Mouse (Mus musculus): ENCODE measurements around the gene Phf24. TPM values are rescaled to one million over a fixed set of nuclear protein-coding genes. Genes with fewer than 3 reads are reported as not detected.

Gene Phf24
- polyA plus RNA-seq, 1 experiment from 2014 or later: 33.9 TPM

- Histone ChIP-seq H3K4me3 (replicated peaks; ENCODE audit: low read depth, low read length) (no peak overlapping the region), H3K4me1 (ENCODE audit: control insufficient read depth, insufficient read depth, low read length) (no peaks in the 10 kb centered on the region), H3K27me3 (ENCODE audit: control insufficient read depth, insufficient read depth, low read length) (no peaks in the 10 kb centered on the region), H3K9ac (replicated peaks; ENCODE audit: low read length) (no peak overlapping the region), H3K27ac (replicated peaks; ENCODE audit: low read depth, low read length) (no peak overlapping the region), H3K9me3 (ENCODE audit: control insufficient read depth, low read length) (no peaks in the 10 kb centered on the region), H3K4me2 (ENCODE audit: low read length) (no peak overlapping the region), H3K36me3 (ENCODE audit: control insufficient read depth, insufficient read depth, low read length) (no peaks in the 10 kb centered on the region)
- WGBS: 88% methylated on average over 2 of the region's 2 CpGs
- no peak for ATAC-seq (ENCODE audit: low FRiP score, low TSS enrichment)
- no peak for DNase-seq
These were observed 38.8 kb upstream of the Phf24 start for GRCm38 (mm10) chr4:42877657-42878056.

GRCm38 (mm10) chr4:42879829-42880676, 36.4 kb upstream of the Phf24 start:
- ATAC-seq (ENCODE audit: low FRiP score, low TSS enrichment): no peak
- no peak overlapping the region for H3K9ac ChIP-seq (replicated peaks; ENCODE audit: low read length)

GRCm38 (mm10) chr4:42880677-42880948, 35.8 kb upstream of the Phf24 start:
- DNase-seq (no peak), ATAC-seq (ENCODE audit: low FRiP score, low TSS enrichment) (no peak)
- H3K36me3 ChIP-seq (ENCODE audit: control insufficient read depth, insufficient read depth, low read length): no peaks in the 10 kb centered on the region
- H3K4me1 ChIP-seq (ENCODE audit: control insufficient read depth, insufficient read depth, low read length): no peaks in the 10 kb centered on the region
- H3K4me2 ChIP-seq (ENCODE audit: low read length): no peak overlapping the region
- H3K9me3 ChIP-seq (ENCODE audit: control insufficient read depth, low read length): no peaks in the 10 kb centered on the region
- no peak overlapping the region for H3K9ac ChIP-seq (replicated peaks; ENCODE audit: low read length)
- WGBS: 63% methylated on average over 1 of the region's 1 CpGs
- H3K27ac ChIP-seq (replicated peaks; ENCODE audit: low read depth, low read length): no peak overlapping the region
- no peak overlapping the region for H3K4me3 ChIP-seq (replicated peaks; ENCODE audit: low read depth, low read length)
- H3K27me3 ChIP-seq (ENCODE audit: control insufficient read depth, insufficient read depth, low read length): no peaks in the 10 kb centered on the region

More at GRCm38 (mm10) chr4:42879829-42880676, 36.4 kb upstream of the Phf24 start:
- H3K4me1 ChIP-seq (ENCODE audit: control insufficient read depth, insufficient read depth, low read length): no peaks in the 10 kb centered on the region
- H3K9me3 ChIP-seq (ENCODE audit: control insufficient read depth, low read length): no peaks in the 10 kb centered on the region
- DNase-seq: peak; percentile 37
- 80% methylated on average over 16 of the region's 16 CpGs for WGBS
- H3K4me3 ChIP-seq (replicated peaks; ENCODE audit: low read depth, low read length): no peak overlapping the region
- H3K27me3 ChIP-seq (ENCODE audit: control insufficient read depth, insufficient read depth, low read length): no peaks in the 10 kb centered on the region
- H3K36me3 ChIP-seq (ENCODE audit: control insufficient read depth, insufficient read depth, low read length): no peaks in the 10 kb centered on the region
- H3K27ac ChIP-seq (replicated peaks; ENCODE audit: low read depth, low read length): no peak overlapping the region
- no peak overlapping the region for H3K4me2 ChIP-seq (ENCODE audit: low read length)

- no peak for ATAC-seq (ENCODE audit: low FRiP score, low TSS enrichment)
- no peak overlapping the region for H3K4me3 ChIP-seq (replicated peaks; ENCODE audit: low read depth, low read length)
These were observed 29.5 kb upstream of the Phf24 start for GRCm38 (mm10) chr4:42886926-42887325.

GRCm38 (mm10) chr4:42888806-42889205, 27.7 kb upstream of the Phf24 start:
- Histone ChIP-seq H3K27ac (replicated peaks; ENCODE audit: low read depth, low read length) (no peak overlapping the region), H3K4me1 (ENCODE audit: control insufficient read depth, insufficient read depth, low read length) (no peaks in the 10 kb centered on the region), H3K9me3 (ENCODE audit: control insufficient read depth, low read length) (no peaks in the 10 kb centered on the region), H3K9ac (replicated peaks; ENCODE audit: low read length) (no peak overlapping the region), H3K27me3 (ENCODE audit: control insufficient read depth, insufficient read depth, low read length) (no peaks in the 10 kb centered on the region), H3K36me3 (ENCODE audit: control insufficient read depth, insufficient read depth, low read length) (no peaks in the 10 kb centered on the region), H3K4me3 (replicated peaks; ENCODE audit: low read depth, low read length) (no peak overlapping the region), H3K4me2 (ENCODE audit: low read length) (no peak overlapping the region)
- DNase-seq (no peak), ATAC-seq (ENCODE audit: low FRiP score, low TSS enrichment) (no peak)
- 89% methylated on average over 6 of the region's 6 CpGs for WGBS

More at GRCm38 (mm10) chr4:42886926-42887325, 29.5 kb upstream of the Phf24 start:
- H3K27me3 ChIP-seq (ENCODE audit: control insufficient read depth, insufficient read depth, low read length): no peaks in the 10 kb centered on the region
- H3K9ac ChIP-seq (replicated peaks; ENCODE audit: low read length): no peak overlapping the region
- DNase-seq: no peak
- H3K36me3 ChIP-seq (ENCODE audit: control insufficient read depth, insufficient read depth, low read length): no peaks in the 10 kb centered on the region
- H3K4me2 ChIP-seq (ENCODE audit: low read length): no peak overlapping the region
- no peaks in the 10 kb centered on the region for H3K4me1 ChIP-seq (ENCODE audit: control insufficient read depth, insufficient read depth, low read length)
- no peak overlapping the region for H3K27ac ChIP-seq (replicated peaks; ENCODE audit: low read depth, low read length)
- no peaks in the 10 kb centered on the region for H3K9me3 ChIP-seq (ENCODE audit: control insufficient read depth, low read length)
- 92% methylated on average over 6 of the region's 6 CpGs for WGBS

- WGBS: 66% methylated on average over 7 of the region's 7 CpGs
- no peak for DNase-seq
- H3K4me3 ChIP-seq (replicated peaks; ENCODE audit: low read depth, low read length): no peak overlapping the region
- no peaks in the 10 kb centered on the region for H3K4me1 ChIP-seq (ENCODE audit: control insufficient read depth, insufficient read depth, low read length)
- no peaks in the 10 kb centered on the region for H3K36me3 ChIP-seq (ENCODE audit: control insufficient read depth, insufficient read depth, low read length)
- no peaks in the 10 kb centered on the region for H3K27me3 ChIP-seq (ENCODE audit: control insufficient read depth, insufficient read depth, low read length)
- no peak for ATAC-seq (ENCODE audit: low FRiP score, low TSS enrichment)
- no peaks in the 10 kb centered on the region for H3K9me3 ChIP-seq (ENCODE audit: control insufficient read depth, low read length)
- H3K27ac ChIP-seq (replicated peaks; ENCODE audit: low read depth, low read length): no peak overlapping the region
- no peak overlapping the region for H3K4me2 ChIP-seq (ENCODE audit: low read length)
- H3K9ac ChIP-seq (replicated peaks; ENCODE audit: low read length): no peak overlapping the region
These were observed 25.3 kb upstream of the Phf24 start for GRCm38 (mm10) chr4:42891176-42891575.

GRCm38 (mm10) chr4:42895118-42895517, 21.3 kb upstream of the Phf24 start:
- no peak overlapping the region for H3K4me3 ChIP-seq (replicated peaks; ENCODE audit: low read depth, low read length)
- H3K27ac ChIP-seq (replicated peaks; ENCODE audit: low read depth, low read length): no peak overlapping the region
- ATAC-seq (ENCODE audit: low FRiP score, low TSS enrichment): no peak
- no peak overlapping the region for H3K4me2 ChIP-seq (ENCODE audit: low read length)
- no peak overlapping the region for H3K9ac ChIP-seq (replicated peaks; ENCODE audit: low read length)
- no peak for DNase-seq
- no peaks in the 10 kb centered on the region for H3K27me3 ChIP-seq (ENCODE audit: control insufficient read depth, insufficient read depth, low read length)
- no peaks in the 10 kb centered on the region for H3K4me1 ChIP-seq (ENCODE audit: control insufficient read depth, insufficient read depth, low read length)
- 54% methylated on average over 7 of the region's 7 CpGs for WGBS
- H3K9me3 ChIP-seq (ENCODE audit: control insufficient read depth, low read length): no peaks in the 10 kb centered on the region
- H3K36me3 ChIP-seq (ENCODE audit: control insufficient read depth, insufficient read depth, low read length): no peaks in the 10 kb centered on the region

GRCm38 (mm10) chr4:42898914-42899313, 17.5 kb upstream of the Phf24 start:
- H3K4me1 ChIP-seq (ENCODE audit: control insufficient read depth, insufficient read depth, low read length): no peaks in the 10 kb centered on the region
- ATAC-seq (ENCODE audit: low FRiP score, low TSS enrichment): no peak

GRCm38 (mm10) chr4:42900878-42901277, 15.6 kb upstream of the Phf24 start:
- WGBS: 68% methylated on average over 5 of the region's 5 CpGs
- no peak overlapping the region for H3K4me3 ChIP-seq (replicated peaks; ENCODE audit: low read depth, low read length)

More at GRCm38 (mm10) chr4:42898914-42899313, 17.5 kb upstream of the Phf24 start:
- Histone ChIP-seq H3K9ac (replicated peaks; ENCODE audit: low read length) (no peak overlapping the region), H3K9me3 (ENCODE audit: control insufficient read depth, low read length) (no peaks in the 10 kb centered on the region), H3K27me3 (ENCODE audit: control insufficient read depth, insufficient read depth, low read length) (no peaks in the 10 kb centered on the region), H3K4me3 (replicated peaks; ENCODE audit: low read depth, low read length) (no peak overlapping the region), H3K4me2 (ENCODE audit: low read length) (no peak overlapping the region), H3K27ac (replicated peaks; ENCODE audit: low read depth, low read length) (no peak overlapping the region), H3K36me3 (ENCODE audit: control insufficient read depth, insufficient read depth, low read length) (no peaks in the 10 kb centered on the region)
- DNase-seq: no peak
- 34% methylated on average over 3 of the region's 3 CpGs for WGBS

More at GRCm38 (mm10) chr4:42900878-42901277, 15.6 kb upstream of the Phf24 start:
- no peak overlapping the region for H3K9ac ChIP-seq (replicated peaks; ENCODE audit: low read length)
- no peak for DNase-seq
- H3K4me1 ChIP-seq (ENCODE audit: control insufficient read depth, insufficient read depth, low read length): no peaks in the 10 kb centered on the region
- H3K9me3 ChIP-seq (ENCODE audit: control insufficient read depth, low read length): no peaks in the 10 kb centered on the region
- ATAC-seq (ENCODE audit: low FRiP score, low TSS enrichment): no peak
- H3K36me3 ChIP-seq (ENCODE audit: control insufficient read depth, insufficient read depth, low read length): no peaks in the 10 kb centered on the region
- H3K4me2 ChIP-seq (ENCODE audit: low read length): no peak overlapping the region
- H3K27ac ChIP-seq (replicated peaks; ENCODE audit: low read depth, low read length): no peak overlapping the region
- H3K27me3 ChIP-seq (ENCODE audit: control insufficient read depth, insufficient read depth, low read length): no peaks in the 10 kb centered on the region
